Comparison of ENCODE assay signal across 7 mouse cellular contexts in genomic region chrX:106171106-106171852, GRCm38 (mm10). TPM values are rescaled to one million over a fixed set of nuclear protein-coding genes. Genes with fewer than 3 reads are reported as not detected.
DNase-seq lines count a peak whose midpoint lies in the region; ATAC-seq and TF ChIP-seq lines count a peak whose summit lies in the region.

No protein-coding gene starts in this region.

- no peak overlapping the region; the same call in 1 of the 2 replicates for H3K9ac ChIP-seq in embryonic facial prominence, embryonic 12.5 days
- H3K9ac ChIP-seq in heart, adult 2 months (ENCODE audit: low read depth, low read length) = peak overlapping the region; percentile 59; the same call in 1 of the 2 replicates
- no peak overlapping the region for H3K9ac ChIP-seq in limb, embryonic 12.5 days (replicated peaks)
- no peak overlapping the region for H3K9ac ChIP-seq in midbrain, embryonic 15.5 days

- no peak overlapping the region for H3K27ac ChIP-seq in embryonic facial prominence, embryonic 12.5 days
- H3K27ac ChIP-seq in heart, adult 2 months = no peak overlapping the region
- no peak overlapping the region for H3K27ac ChIP-seq in kidney, adult 2 months (ENCODE audit: insufficient read depth, low read depth, low read length)
- H3K27ac ChIP-seq in limb, embryonic 12.5 days = no peak overlapping the region
- no peak overlapping the region for H3K27ac ChIP-seq in midbrain, embryonic 15.5 days
- H3K27ac ChIP-seq in spleen, adult 2 months (ENCODE audit: insufficient read depth, low read length) = no peak overlapping the region

- no peak for TF ChIP-seq EP300 in heart, adult 2 months (IDR thresholded peaks at IDR 0.05; ENCODE audit: insufficient read depth, low read depth, low read length)

- H3K4me2 ChIP-seq in embryonic facial prominence, embryonic 12.5 days (replicated peaks) = peak overlapping the region; percentile 39
- H3K4me2 ChIP-seq in limb, embryonic 12.5 days = peak overlapping the region; percentile 45
- peak overlapping the region; percentile 48 for H3K4me2 ChIP-seq in midbrain, embryonic 15.5 days

- intact Hi-C loops in heart, adult 2 months (cut with DNase I) = loop anchor here (1.0 kb wide), 1 partner anchor 145 kb away; no protein-coding TSS in a partner anchor

- peak; percentile 85 for TF ChIP-seq CTCF in heart, adult 2 months (IDR thresholded peaks at IDR 0.05)
- TF ChIP-seq CTCF in kidney, adult 2 months (conservative IDR thresholded peaks at IDR 0.05; ENCODE audit: insufficient read depth, insufficient read length, low read depth, low read length) = peak; percentile 69
- peak; percentile 59; the same call in 1 of the 2 replicates for TF ChIP-seq CTCF in spleen, adult 2 months (IDR thresholded peaks at IDR 0.05; ENCODE audit: extremely low read depth, insufficient read depth, insufficient read length, insufficient replicate concordance)

- H3K4me3 ChIP-seq in embryonic facial prominence, embryonic 12.5 days = 0 out of 2 replicates have a peak overlapping the region, but pooled peaks have one; percentile 12
- H3K4me3 ChIP-seq in heart, adult 2 months = no peak overlapping the region
- peak overlapping the region; percentile 54 for H3K4me3 ChIP-seq in kidney, adult 2 months (ENCODE audit: insufficient read depth, low read depth, low read length)
- H3K4me3 ChIP-seq in limb, embryonic 12.5 days (replicated peaks) = peak overlapping the region; percentile 23
- H3K4me3 ChIP-seq in midbrain, embryonic 15.5 days = peak overlapping the region; percentile 30
- peak overlapping the region; percentile 41; the same call in 1 of the 2 replicates for H3K4me3 ChIP-seq in spleen, adult 2 months (ENCODE audit: extremely low read depth, insufficient read depth, insufficient read length)

- 29% methylated on average over 18 of the region's 18 CpGs for WGBS in embryonic facial prominence, embryonic 12.5 days
- 25% methylated on average over 18 of the region's 18 CpGs for WGBS in heart, adult 2 months
- WGBS in kidney, adult 2 months = 4% methylated on average over 18 of the region's 18 CpGs
- WGBS in limb, embryonic 12.5 days = 27% methylated on average over 18 of the region's 18 CpGs
- WGBS in midbrain, embryonic 15.5 days = 31% methylated on average over 18 of the region's 18 CpGs
- 31% methylated on average over 18 of the region's 18 CpGs for WGBS in spleen, adult 2 months

- peak; percentile 79; the same call in 1 of the 2 replicates for ATAC-seq in embryonic facial prominence, embryonic 12.5 days (ENCODE audit: insufficient number of reproducible peaks, insufficient read depth, low FRiP score, low TSS enrichment)
- peak; percentile 59 for ATAC-seq in limb, embryonic 12.5 days (ENCODE audit: insufficient number of reproducible peaks, insufficient read depth, low FRiP score, low TSS enrichment, low read depth)
- ATAC-seq in midbrain, embryonic 15.5 days (replicated peaks) = peak; percentile 95

- H3K36me3 ChIP-seq in embryonic facial prominence, embryonic 12.5 days = no peaks in the 10 kb centered on the region
- no peaks in the 10 kb centered on the region for H3K36me3 ChIP-seq in heart, adult 2 months (ENCODE audit: control insufficient read depth, insufficient read depth, low read length)
- no peaks in the 10 kb centered on the region for H3K36me3 ChIP-seq in kidney, adult 2 months (ENCODE audit: control insufficient read depth, insufficient read depth, low read length)
- H3K36me3 ChIP-seq in limb, embryonic 12.5 days = no peaks in the 10 kb centered on the region
- no peaks in the 10 kb centered on the region for H3K36me3 ChIP-seq in midbrain, embryonic 15.5 days (replicated peaks)
- no peaks in the 10 kb centered on the region for H3K36me3 ChIP-seq in spleen, adult 2 months (ENCODE audit: control insufficient read depth, insufficient read depth, low read length)

- H3K79me2 ChIP-seq in heart, adult 2 months (replicated peaks; ENCODE audit: control insufficient read depth, insufficient read depth, low read length) = no peaks in the 10 kb centered on the region

- H3K4me1 ChIP-seq in embryonic facial prominence, embryonic 12.5 days = no peaks in the 10 kb centered on the region
- no peaks in the 10 kb centered on the region for H3K4me1 ChIP-seq in heart, adult 2 months (ENCODE audit: control insufficient read depth, insufficient read depth, low read length)
- H3K4me1 ChIP-seq in kidney, adult 2 months (ENCODE audit: control insufficient read depth, insufficient read depth, low read length) = no peaks in the 10 kb centered on the region
- H3K4me1 ChIP-seq in limb, embryonic 12.5 days (replicated peaks) = no peaks in the 10 kb centered on the region
- H3K4me1 ChIP-seq in midbrain, embryonic 15.5 days = no peaks in the 10 kb centered on the region
- no peaks in the 10 kb centered on the region for H3K4me1 ChIP-seq in spleen, adult 2 months (ENCODE audit: control insufficient read depth, insufficient read depth, insufficient read length)

- peak; percentile 62 for DNase-seq in adrenal gland, postnatal 25 days
- peak; percentile 61 to 69 for DNase-seq in heart, adult 2 months
- DNase-seq in kidney, adult 2 months = peak; percentile 73
- peak; percentile 40 to 67 for DNase-seq in spleen, adult 2 months (ENCODE audit: low read depth in 1 of 2, low spot score in 2 of 2)

- no peaks in the 10 kb centered on the region for H3K27me3 ChIP-seq in embryonic facial prominence, embryonic 12.5 days
- no peaks in the 10 kb centered on the region for H3K27me3 ChIP-seq in heart, adult 2 months (ENCODE audit: control insufficient read depth, insufficient read depth, low read length)
- H3K27me3 ChIP-seq in kidney, adult 2 months (replicated peaks; ENCODE audit: control insufficient read depth, insufficient read depth, low read length) = no peaks in the 10 kb centered on the region
- no peaks in the 10 kb centered on the region for H3K27me3 ChIP-seq in limb, embryonic 12.5 days
- no peaks in the 10 kb centered on the region for H3K27me3 ChIP-seq in midbrain, embryonic 15.5 days (replicated peaks)
- no peaks in the 10 kb centered on the region for H3K27me3 ChIP-seq in spleen, adult 2 months (ENCODE audit: control insufficient read depth, insufficient read depth, low read length)

- TF ChIP-seq POLR2A in heart, adult 2 months (IDR thresholded peaks at IDR 0.05; ENCODE audit: insufficient read depth, low read depth, low read length) = no peak
- no peak for TF ChIP-seq POLR2A in kidney, adult 2 months (IDR thresholded peaks at IDR 0.05; ENCODE audit: low read depth, low read length)
- no peak for TF ChIP-seq POLR2A in spleen, adult 2 months (IDR thresholded peaks at IDR 0.05; ENCODE audit: low read depth, low read length)

- no peaks in the 10 kb centered on the region for H3K9me3 ChIP-seq in embryonic facial prominence, embryonic 12.5 days
- no peaks in the 10 kb centered on the region for H3K9me3 ChIP-seq in limb, embryonic 12.5 days
- no peaks in the 10 kb centered on the region for H3K9me3 ChIP-seq in midbrain, embryonic 15.5 days

RNA-seq across cellular contexts. Expression of gene Pgk1, which starts 15.6 kb away (rescaled TPM):
- total RNA-seq in adrenal gland, postnatal 25 days (2021) = 218 and 234 TPM in 2 replicates
- 298 and 309 TPM in 2 replicates for polyA plus RNA-seq in embryonic facial prominence, embryonic 12.5 days (2016; fragmentation: Nextera tagmentation; extraction: Ambion mirVana)
- total RNA-seq in heart, adult 2 months (2021) = 100 to 1,000 TPM; 424 to 456 TPM
- polyA plus RNA-seq in heart, adult 2 months (2012; rRNA removed) = 237 and 484 TPM in 2 replicates
- 325 and 361 TPM in 2 replicates for polyA plus RNA-seq in kidney, adult 2 months (2012; rRNA removed)
- polyA plus RNA-seq in limb, embryonic 12.5 days (2016; fragmentation: Nextera tagmentation; extraction: Ambion mirVana) = 337 and 358 TPM in 2 replicates
- 246 and 254 TPM in 2 replicates for polyA plus RNA-seq in midbrain, embryonic 15.5 days (2015; fragmentation: Nextera tagmentation; extraction: Ambion mirVana)
- 26.3 and 27.8 TPM in 2 replicates for polyA plus RNA-seq in spleen, adult 2 months (2012; rRNA removed)

RNA-seq across cellular contexts. Expression of gene Tlr13, which starts 28.3 kb away (rescaled TPM):
- 1.1 and 1.3 TPM in 2 replicates for total RNA-seq in adrenal gland, postnatal 25 days (2021)
- 0.42 and 0.52 TPM in 2 replicates for polyA plus RNA-seq in embryonic facial prominence, embryonic 12.5 days (2016; fragmentation: Nextera tagmentation; extraction: Ambion mirVana)
- 1 to 10 TPM; 1.7 to 1.8 TPM for total RNA-seq in heart, adult 2 months (2021)
- polyA plus RNA-seq in heart, adult 2 months (2012; rRNA removed) = 0.57 and 0.82 TPM in 2 replicates
- 0.31 and 0.48 TPM in 2 replicates for polyA plus RNA-seq in kidney, adult 2 months (2012; rRNA removed)
- polyA plus RNA-seq in limb, embryonic 12.5 days (2016; fragmentation: Nextera tagmentation; extraction: Ambion mirVana) = 0.31 and 0.35 TPM in 2 replicates
- 0.15 and 0.42 TPM in 2 replicates for polyA plus RNA-seq in midbrain, embryonic 15.5 days (2015; fragmentation: Nextera tagmentation; extraction: Ambion mirVana)
- 2.3 and 2.4 TPM in 2 replicates for polyA plus RNA-seq in spleen, adult 2 months (2012; rRNA removed)

RNA-seq across cellular contexts. Expression of gene Taf9b, which starts 49.7 kb away (rescaled TPM):
- total RNA-seq in adrenal gland, postnatal 25 days (2021) = 16.4 and 16.8 TPM in 2 replicates
- 9.2 and 10.1 TPM in 2 replicates for polyA plus RNA-seq in embryonic facial prominence, embryonic 12.5 days (2016; fragmentation: Nextera tagmentation; extraction: Ambion mirVana)
- 10 to 100 TPM in 1 of 2 experiments, 1 to 10 TPM in 1; 8.2 to 10.1 TPM for total RNA-seq in heart, adult 2 months (2021)
- polyA plus RNA-seq in heart, adult 2 months (2012; rRNA removed) = 8.0 and 13.5 TPM in 2 replicates
- 9.3 and 12.5 TPM in 2 replicates for polyA plus RNA-seq in kidney, adult 2 months (2012; rRNA removed)
- 6.5 and 8.5 TPM in 2 replicates for polyA plus RNA-seq in limb, embryonic 12.5 days (2016; fragmentation: Nextera tagmentation; extraction: Ambion mirVana)
- 14.5 and 15.4 TPM in 2 replicates for polyA plus RNA-seq in midbrain, embryonic 15.5 days (2015; fragmentation: Nextera tagmentation; extraction: Ambion mirVana)
- 2.2 and 2.4 TPM in 2 replicates for polyA plus RNA-seq in spleen, adult 2 months (2012; rRNA removed)
